Mouse (Mus musculus) CH12.LX (cell line): Measurements from ENCODE around the gene Timd4. TPM values are rescaled to one million over a fixed set of nuclear protein-coding genes. Genes with fewer than 3 reads are reported as not detected.

Experiments
- DNase-seq: peaks from one replicate; pipeline ENCODE4 v3.0.0-alpha.2; 2013; ENCODE audit errors: extremely low read depth
- H3K27ac ChIP-seq: 2 replicates; pipeline ENCODE4 v1.5.1; 2012; ENCODE audit warnings: low read depth, mild to moderate bottlenecking, control low read depth, moderate library complexity; ENCODE audit not compliant: insufficient read depth
- H3K27me3 ChIP-seq: replicated peaks from 2 replicates; pipeline ENCODE3; 2012; ENCODE audit warnings: inconsistent platforms
- H3K36me3 ChIP-seq, 2 experiments: replicated peaks in 1 of 2; 2 replicates each; pipeline versions ENCODE3 to v1.6.1; 2012; ENCODE audit warnings: inconsistent platforms in 1 of 2, low read length in 1 of 2, mild to moderate bottlenecking in 1 of 2, mixed read lengths in 1 of 2, moderate library complexity in 1 of 2; ENCODE audit not compliant: control insufficient read depth in 1 of 2, insufficient read depth in 1 of 2
- H3K4me1 ChIP-seq, 2 experiments: 2 replicates each; pipeline ENCODE4 v1.6.1; 2012; ENCODE audit warnings: inconsistent platforms in 1 of 2, moderate library complexity in 1 of 2; ENCODE audit not compliant: insufficient read depth in 2 of 2, control insufficient read depth in 1 of 2
- H3K4me2 ChIP-seq: 2 replicates; pipeline ENCODE4 v1.6.1; 2012; ENCODE audit warnings: low read depth, mild to moderate bottlenecking, control low read depth; ENCODE audit not compliant: poor library complexity, insufficient read depth, severe bottlenecking
- H3K4me3 ChIP-seq, 3 experiments: fragments of 150-350 bp in 1 of 3; sonication (generic) in 1 of 3; replicated peaks in 1 of 3; 2 replicates each; pipeline versions ENCODE3 to v1.5.1; 2011 to 2012; ENCODE audit warnings: low read depth in 2 of 3, low read length in 2 of 3, mild to moderate bottlenecking in 2 of 3, moderate library complexity in 2 of 3, control low read depth in 1 of 3, improper control_type of control experiment in 1 of 3, inconsistent platforms in 1 of 3, mixed read lengths in 1 of 3; ENCODE audit not compliant: poor library complexity in 1 of 3
- H3K79me2 ChIP-seq: replicated peaks from 2 replicates; pipeline ENCODE4 v1.6.1; 2012; ENCODE audit warnings: mild to moderate bottlenecking, moderate library complexity; ENCODE audit not compliant: control insufficient read depth, poor library complexity, insufficient read depth, severe bottlenecking; ENCODE audit errors: extremely low read depth
- H3K9ac ChIP-seq: 2 replicates; pipeline ENCODE4 v1.6.1; 2012; ENCODE audit warnings: low read depth, mild to moderate bottlenecking, control low read depth, moderate library complexity; ENCODE audit not compliant: insufficient read depth
- H3K9me3 ChIP-seq: replicated peaks from 2 replicates; pipeline ENCODE3; 2012; ENCODE audit warnings: low read length, inconsistent platforms, mixed read lengths
- BHLHE40 ChIP-seq: IDR thresholded peaks from 2 replicates; pipeline ENCODE4 v1.6.1; 2011; ENCODE audit warnings: mild to moderate bottlenecking, low read depth, low read length, improper control_type of control experiment
- CHD2 ChIP-seq: IDR thresholded peaks from 2 replicates; pipeline ENCODE4 v1.6.1; 2011; ENCODE audit warnings: low read length, improper control_type of control experiment
- E2F4 ChIP-seq: IDR thresholded peaks from 2 replicates; pipeline ENCODE4 v1.6.1; 2011; ENCODE audit warnings: low read depth, low read length, improper control_type of control experiment; ENCODE audit not compliant: insufficient replicate concordance
- ELF1 ChIP-seq: IDR thresholded peaks from 2 replicates; pipeline ENCODE4 v1.6.1; 2014; ENCODE audit warnings: low read depth, mild to moderate bottlenecking, inconsistent platforms, low read length, improper control_type of control experiment
- ETS1 ChIP-seq: conservative IDR thresholded peaks from 2 replicates; pipeline ENCODE4 v1.6.1; 2012; ENCODE audit warnings: low read depth, mild to moderate bottlenecking, inconsistent platforms, low read length, improper control_type of control experiment, moderate library complexity
- HCFC1 ChIP-seq: IDR thresholded peaks from 2 replicates; pipeline ENCODE4 v1.6.1; 2012; ENCODE audit warnings: low read depth, mild to moderate bottlenecking, inconsistent platforms, low read length, improper control_type of control experiment
- IRF4 ChIP-seq: IDR thresholded peaks from 2 replicates; pipeline ENCODE4 v1.6.1; 2014; ENCODE audit warnings: low read depth, mild to moderate bottlenecking, inconsistent platforms, low read length, improper control_type of control experiment
- JUN ChIP-seq: IDR thresholded peaks from 2 replicates; pipeline ENCODE4 v1.6.1; 2011; ENCODE audit warnings: low read depth, mild to moderate bottlenecking, low read length, improper control_type of control experiment, moderate library complexity; ENCODE audit not compliant: insufficient read depth
- MAFK ChIP-seq: IDR thresholded peaks from 2 replicates; pipeline ENCODE4 v1.6.1; 2011; ENCODE audit warnings: low read length, improper control_type of control experiment; ENCODE audit not compliant: insufficient replicate concordance
- MAX ChIP-seq: IDR thresholded peaks from 2 replicates; pipeline ENCODE4 v1.6.1; 2011; ENCODE audit warnings: low read length, improper control_type of control experiment
- MXI1 ChIP-seq: IDR thresholded peaks from 2 replicates; pipeline ENCODE4 v1.6.1; 2011; ENCODE audit warnings: mild to moderate bottlenecking, low read depth, low read length, improper control_type of control experiment
- MYC ChIP-seq: IDR thresholded peaks from 2 replicates; pipeline ENCODE4 v1.6.1; 2011; ENCODE audit warnings: low read depth, mild to moderate bottlenecking, improper control_type of control experiment, low read length
- NELFE ChIP-seq: IDR thresholded peaks from 2 replicates; pipeline ENCODE4 v1.6.1; 2011; ENCODE audit warnings: low read depth, low read length, improper control_type of control experiment
- PAX5 ChIP-seq: IDR thresholded peaks from 2 replicates; pipeline ENCODE4 v1.6.1; 2012; ENCODE audit warnings: low read length, inconsistent platforms, mixed read lengths
- POLR2A ChIP-seq: IDR thresholded peaks from 2 replicates; pipeline ENCODE4 v1.6.1; 2011; ENCODE audit warnings: low read depth, mild to moderate bottlenecking, improper control_type of control experiment, low read length
- POLR2AphosphoS2 ChIP-seq: IDR thresholded peaks from 2 replicates; pipeline ENCODE4 v1.6.1; 2011; ENCODE audit warnings: low read depth, low read length, improper control_type of control experiment
- RAD21 ChIP-seq: IDR thresholded peaks from 2 replicates; pipeline ENCODE4 v1.6.1; 2011; ENCODE audit warnings: low read depth, mild to moderate bottlenecking, low read length, improper control_type of control experiment, moderate library complexity
- ZC3H11A ChIP-seq: IDR thresholded peaks from 2 replicates; pipeline ENCODE4 v1.6.1; 2012; ENCODE audit warnings: low read depth, mild to moderate bottlenecking, inconsistent platforms, low read length, improper control_type of control experiment
- ZNF384 ChIP-seq: IDR thresholded peaks from 2 replicates; pipeline ENCODE4 v1.6.1; 2012; ENCODE audit warnings: low read depth, low read length, improper control_type of control experiment, inconsistent platforms
- dilution Hi-C: fragments of 300-500 bp; cut with MboI; formaldehyde crosslinking; loops from 2 replicates; pipeline ENCODE4 v1.14.3; 2020; ENCODE audit warnings: low sequenced_read_pairs; ENCODE audit not compliant: extremely low pct_unique_long_range_greater_than_20kb, extremely low pct_ligation_motif_present
- in situ Hi-C: fragments of 300-500 bp; cut with MboI; formaldehyde crosslinking; loops from 3 replicates; pipeline ENCODE4 v1.14.3; 2019; ENCODE audit warnings: low sequenced_read_pairs, low pct_ligation_motif_present, low pct_unique_long_range_greater_than_20kb, mixed read lengths
- polyA plus RNA-seq: library from polyadenylated mRNA; unstranded; fragments of >175 nt; gene quantifications from 2 replicates; pipeline ENCODE4 v1.2.1, GENCODE M21; 2012; ENCODE audit warnings: low read depth; ENCODE audit not compliant: insufficient read length
- total RNA-seq, 2 experiments: library from RNA; depleted of rRNA; stranded (reverse); fragments of 300-350 nt in 1 of 2; fragments of >200 nt in 1 of 2; gene quantifications; 2 replicates each; pipeline ENCODE4 v1.2.3; 2012 to 2014

Timd4 gene
- total and polyA plus RNA-seq, 3 experiments, result not detected

GRCm38 (mm10) chr11:46889093-46889492 is 78.5 kb downstream of the Timd4 start:
- H3K4me3 ChIP-seq, result no peak overlapping the region
- no peak overlapping the region for H3K4me2 ChIP-seq
- H3K9ac ChIP-seq, result no peak overlapping the region
- H3K9me3 ChIP-seq, result no peaks in the 10 kb centered on the region
- no peaks in the 10 kb centered on the region for H3K36me3 ChIP-seq
- no peaks in the 10 kb centered on the region for H3K27me3 ChIP-seq
- dilution Hi-C loops, result no loop called here
- no peaks in the 10 kb centered on the region for H3K79me2 ChIP-seq
- TF ChIP-seq MAFK (no peak), HCFC1 (no peak), ELF1 (no peak), MYC (no peak), IRF4 (no peak), JUN (no peak), RAD21 (no peak), BHLHE40 (no peak), POLR2A (no peak), ZNF384 (no peak), MXI1 (no peak), POLR2AphosphoS2 (no peak), ETS1 (no peak), MAX (no peak), PAX5 (no peak), CHD2 (no peak), ZC3H11A (no peak), NELFE (no peak), E2F4 (no peak)
- no peak for DNase-seq
- H3K4me1 ChIP-seq, result no peaks in the 10 kb centered on the region
- no peak overlapping the region for H3K27ac ChIP-seq
- in situ Hi-C loops, result no loop called here

Other genes with a start within 250 kb of the Timd4 start
- not detected in 2 replicates for gene BC053393, start 239.3 kb upstream of the Timd4 start, total RNA-seq (2012; rRNA removed)
- gene BC053393, start 239.3 kb upstream of the Timd4 start, total RNA-seq (2014; rRNA removed), result not detected in 2 replicates
- not detected in 2 replicates for gene BC053393, start 239.3 kb upstream of the Timd4 start, polyA plus RNA-seq
- gene Dppa1, start 181.5 kb upstream of the Timd4 start, total RNA-seq (2012; rRNA removed), result not detected in 2 replicates
- not detected in 2 replicates for gene Dppa1, start 181.5 kb upstream of the Timd4 start, total RNA-seq (2014; rRNA removed)
- not detected in 2 replicates for gene Dppa1, start 181.5 kb upstream of the Timd4 start, polyA plus RNA-seq
- gene Timd2, start 103.7 kb upstream of the Timd4 start, total RNA-seq (2012; rRNA removed), result 66.3 and 75.1 TPM in 2 replicates
- 212 and 241 TPM in 2 replicates for gene Timd2, start 103.7 kb upstream of the Timd4 start, total RNA-seq (2014; rRNA removed)
- 119 and 133 TPM in 2 replicates for gene Timd2, start 103.7 kb upstream of the Timd4 start, polyA plus RNA-seq
- gene Havcr1, start 75.7 kb upstream of the Timd4 start, total RNA-seq (2012; rRNA removed), result 0.08 TPM in 1 of 2 replicates, not detected in the other
- 0.38 TPM in 1 of 2 replicates, not detected in the other for gene Havcr1, start 75.7 kb upstream of the Timd4 start, total RNA-seq (2014; rRNA removed)
- gene Havcr1, start 75.7 kb upstream of the Timd4 start, polyA plus RNA-seq, result 0.50 and 0.90 TPM in 2 replicates